In genomic region chr7:25811716-25812115, GRCm38 (mm10) we compare ENCODE assay signal across 13 mouse cellular contexts.
DNase-seq lines count a peak whose midpoint lies in the region.
"Had no signal": no experiment of that assay in that cellular context is flagged by ENCODE, and none has a peak within 500 bp of the region (broad histone marks: within the 10 kb centered on the region; RNA-seq: fewer than 3 reads in every experiment).

No protein-coding gene starts in this region.

- peak; percentile 39 for DNase-seq in MN1 (ENCODE audit: low spot score)
- peak; percentile 32 for DNase-seq in retina, adult 2 months (ENCODE audit: low read depth, low spot score)
- DNase-seq in retina, postnatal 1 day, result peak; percentile 77
- DNase-seq in thymus, adult 18-20 months, result no peak
- DNase-seq in cerebellum, adult 9-10 months, result no peak
- DNase-seq in cerebellum, postnatal 25 days, result no peak
- DNase-seq: adrenal gland, adult 8-10 months; adrenal gland, postnatal 14 days; adrenal gland, postnatal 36 days; cerebellum, adult 11-12 months; cerebellum, adult 8-10 months; cerebellum, postnatal 36 days; embryo, embryonic 11 days had no signal

Comparison
In these comparisons a context has a peak if more than half of its experiments do, and no peak if none do; other contexts are left out.
1. DNase-seq: peak in MN1 (single experiment), retina, adult 2 months (single experiment) and retina, postnatal 1 day (single experiment); none in thymus, adult 18-20 months (0 of 2), cerebellum, adult 9-10 months (single experiment) and cerebellum, postnatal 25 days (0 of 2).